Mouse (Mus musculus) embryonic fibroblast, embryonic 13.5 days (primary cell): ENCODE data around the gene Cited1.

Source experiments
- CTCF ChIP-seq: IDR thresholded peaks from 2 replicates; pipeline ENCODE4 v1.5.1; 2011; ENCODE audit warnings: mild to moderate bottlenecking, control low read depth, low read length, moderate library complexity, borderline replicate concordance; ENCODE audit not compliant: insufficient read depth
- POLR2A ChIP-seq: IDR thresholded peaks from 2 replicates; pipeline ENCODE4 v1.6.1; 2011; ENCODE audit warnings: low read depth, mild to moderate bottlenecking, control low read depth, low read length, moderate library complexity

DNA sequence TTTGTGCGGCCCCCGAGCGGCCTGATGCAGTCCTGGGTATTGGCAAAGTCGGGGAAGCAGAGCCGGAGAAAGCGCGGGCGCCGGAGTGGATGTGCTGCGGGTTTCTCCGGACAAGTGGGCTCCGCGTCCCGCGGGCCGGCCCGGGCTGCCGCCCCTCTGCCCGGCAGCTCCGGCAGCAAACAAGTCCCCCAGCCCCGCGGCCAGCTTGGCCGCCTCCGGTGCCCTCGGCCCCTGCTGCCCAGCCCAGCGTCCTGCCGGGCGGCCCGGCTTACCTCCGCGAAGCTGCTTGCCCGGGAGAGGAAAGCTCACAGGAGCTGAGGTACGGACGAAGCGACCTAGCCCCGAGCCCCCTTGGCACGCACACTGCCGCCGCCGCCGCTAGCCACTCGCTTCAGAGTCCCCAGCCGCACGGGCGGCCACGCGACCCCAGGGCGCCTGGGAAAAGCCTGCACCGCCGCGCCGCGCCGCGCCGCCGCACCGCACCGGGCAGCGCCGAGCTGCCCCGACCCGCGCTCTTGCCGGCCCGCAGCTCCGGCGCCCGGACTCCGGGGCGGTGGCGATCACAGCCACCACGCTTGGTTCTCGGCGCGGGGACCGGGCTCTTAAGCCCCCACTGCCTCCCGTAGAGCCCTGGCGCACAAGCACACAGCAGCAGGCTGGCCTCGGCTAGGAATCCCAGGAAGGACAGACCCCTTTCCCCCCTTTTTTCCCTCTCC lies 602 bp downstream of the Cited1 start:
- no peak for TF ChIP-seq POLR2A
- no peak for TF ChIP-seq CTCF
